8 mouse cellular contexts compared by ENCODE assay signal in the genomic region with DNA sequence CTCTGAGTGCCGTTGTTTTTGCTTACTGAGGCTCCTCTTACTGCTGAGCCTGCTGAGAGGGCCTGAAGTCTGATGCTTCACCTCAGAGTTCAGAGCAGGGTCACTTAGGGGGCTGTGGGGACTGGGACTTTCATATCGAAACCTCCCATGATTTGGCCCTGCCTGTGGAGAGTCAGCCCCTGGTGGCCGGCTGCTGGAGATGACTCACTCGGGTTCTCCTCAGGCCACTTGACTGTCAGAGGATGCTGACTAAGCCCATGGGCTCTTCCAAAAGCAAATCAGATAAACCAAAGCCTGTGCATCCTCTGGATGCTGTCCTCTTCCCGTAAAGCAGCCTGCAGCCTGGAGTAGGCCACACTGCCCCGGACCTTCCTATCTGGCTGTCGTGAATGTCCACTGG. TPM values are rescaled to one million over a fixed set of nuclear protein-coding genes. Genes with fewer than 3 reads are reported as not detected.
DNase-seq lines count a peak whose midpoint lies in the region; ATAC-seq and TF ChIP-seq lines count a peak whose summit lies in the region.

No protein-coding gene starts in this region.

- no peaks in the 10 kb centered on the region for H3K36me3 ChIP-seq in embryonic facial prominence, embryonic 13.5 days
- no peaks in the 10 kb centered on the region for H3K36me3 ChIP-seq in embryonic facial prominence, embryonic 10.5 days (replicated peaks)
- peaks cover 5% of the 10 kb centered on the region; the same call in 1 of the 2 replicates for H3K36me3 ChIP-seq in heart, postnatal 0 days (replicated peaks; ENCODE audit: control insufficient read depth, insufficient read depth, low read length)
- H3K36me3 ChIP-seq in forebrain, embryonic 10.5 days (replicated peaks) = no peaks in the 10 kb centered on the region
- no peaks in the 10 kb centered on the region for H3K36me3 ChIP-seq in midbrain, embryonic 14.5 days (ENCODE audit: control insufficient read depth, insufficient read depth, low read length)

- no peaks in the 10 kb centered on the region for H3K27me3 ChIP-seq in embryonic facial prominence, embryonic 13.5 days
- no peaks in the 10 kb centered on the region for H3K27me3 ChIP-seq in embryonic facial prominence, embryonic 10.5 days (replicated peaks; ENCODE audit: low read depth, poor library complexity, severe bottlenecking)
- no peaks in the 10 kb centered on the region for H3K27me3 ChIP-seq in heart, postnatal 0 days (ENCODE audit: control insufficient read depth, insufficient read depth, low read length)
- no peaks in the 10 kb centered on the region for H3K27me3 ChIP-seq in forebrain, embryonic 10.5 days (ENCODE audit: poor library complexity, severe bottlenecking)
- no peaks in the 10 kb centered on the region for H3K27me3 ChIP-seq in midbrain, embryonic 14.5 days (ENCODE audit: control insufficient read depth, insufficient read depth, low read length)

- DNase-seq in embryonic facial prominence, embryonic 10.5 days (ENCODE audit: low spot score) = no peak
- DNase-seq in urinary bladder, postnatal 36 days (ENCODE audit: low spot score in 2 of 2) = peak; percentile 23 to 52
- DNase-seq in urinary bladder, postnatal 10 days (ENCODE audit: low spot score) = no peak
- DNase-seq in heart, postnatal 0 days (ENCODE audit: low spot score) = peak; percentile 27
- no peak for DNase-seq in forebrain, embryonic 10.5 days (ENCODE audit: extremely low spot score, low spot score)
- DNase-seq in thymus, postnatal 14 days = no peak
- DNase-seq in midbrain, embryonic 14.5 days = no peak

- peaks cover 51% of the 10 kb centered on the region for H3K4me1 ChIP-seq in embryonic facial prominence, embryonic 13.5 days
- peaks cover 43% of the 10 kb centered on the region for H3K4me1 ChIP-seq in embryonic facial prominence, embryonic 10.5 days
- peaks cover 29% of the 10 kb centered on the region for H3K4me1 ChIP-seq in heart, postnatal 0 days (ENCODE audit: control insufficient read depth, insufficient read depth)
- peaks cover 29% of the 10 kb centered on the region for H3K4me1 ChIP-seq in forebrain, embryonic 10.5 days
- no peaks in the 10 kb centered on the region for H3K4me1 ChIP-seq in midbrain, embryonic 14.5 days (ENCODE audit: control insufficient read depth, insufficient read depth, low read length)

- no peak for TF ChIP-seq EP300 in heart, postnatal 0 days (IDR thresholded peaks at IDR 0.05; ENCODE audit: low read depth)

- no peak for ATAC-seq in embryonic facial prominence, embryonic 13.5 days (ENCODE audit: insufficient number of reproducible peaks, insufficient read depth, low FRiP score, low TSS enrichment, low read depth)
- ATAC-seq in heart, postnatal 0 days (ENCODE audit: insufficient read depth, low read depth) = no peak
- ATAC-seq in midbrain, embryonic 14.5 days (ENCODE audit: low FRiP score, low TSS enrichment) = no peak

- peak; percentile 37; the same call in 1 of the 2 replicates for TF ChIP-seq CTCF in heart, postnatal 0 days (IDR thresholded peaks at IDR 0.05; ENCODE audit: low read depth)

- H3K4me2 ChIP-seq in embryonic facial prominence, embryonic 13.5 days = no peak overlapping the region
- H3K4me2 ChIP-seq in heart, postnatal 0 days (ENCODE audit: low read depth, low read length) = no peak overlapping the region
- H3K4me2 ChIP-seq in midbrain, embryonic 14.5 days (ENCODE audit: low read length) = no peak overlapping the region

- no peak overlapping the region for H3K9ac ChIP-seq in embryonic facial prominence, embryonic 13.5 days
- H3K9ac ChIP-seq in heart, postnatal 0 days (replicated peaks; ENCODE audit: low read depth, low read length) = no peak overlapping the region
- no peak overlapping the region for H3K9ac ChIP-seq in midbrain, embryonic 14.5 days (replicated peaks; ENCODE audit: low read length)

- H3K9me3 ChIP-seq in embryonic facial prominence, embryonic 13.5 days = no peaks in the 10 kb centered on the region
- H3K9me3 ChIP-seq in embryonic facial prominence, embryonic 10.5 days = no peaks in the 10 kb centered on the region
- no peaks in the 10 kb centered on the region for H3K9me3 ChIP-seq in heart, postnatal 0 days (replicated peaks; ENCODE audit: control insufficient read depth, low read length)
- no peaks in the 10 kb centered on the region for H3K9me3 ChIP-seq in forebrain, embryonic 10.5 days
- no peaks in the 10 kb centered on the region for H3K9me3 ChIP-seq in midbrain, embryonic 14.5 days (ENCODE audit: control insufficient read depth, low read length)

- H3K27ac ChIP-seq in embryonic facial prominence, embryonic 13.5 days = 0 out of 2 replicates have a peak overlapping the region, but pooled peaks have one; percentile 28
- no peak overlapping the region; the same call in 1 of the 2 replicates for H3K27ac ChIP-seq in embryonic facial prominence, embryonic 10.5 days (replicated peaks)
- peak overlapping the region; percentile 11; the same call in 1 of the 2 replicates for H3K27ac ChIP-seq in heart, postnatal 0 days (ENCODE audit: low read depth)
- no peak overlapping the region for H3K27ac ChIP-seq in forebrain, embryonic 10.5 days
- no peak overlapping the region for H3K27ac ChIP-seq in midbrain, embryonic 14.5 days (replicated peaks; ENCODE audit: low read depth, low read length)

- no peak overlapping the region for H3K4me3 ChIP-seq in embryonic facial prominence, embryonic 13.5 days
- no peak overlapping the region for H3K4me3 ChIP-seq in embryonic facial prominence, embryonic 10.5 days
- H3K4me3 ChIP-seq in heart, postnatal 0 days (ENCODE audit: low read depth, low read length) = no peak overlapping the region
- H3K4me3 ChIP-seq in forebrain, embryonic 10.5 days = no peak overlapping the region
- no peak overlapping the region for H3K4me3 ChIP-seq in midbrain, embryonic 14.5 days (replicated peaks; ENCODE audit: low read depth, low read length)

- WGBS in embryonic facial prominence, embryonic 13.5 days = 72% methylated on average over 7 of the region's 7 CpGs
- 65% methylated on average over 7 of the region's 7 CpGs for WGBS in embryonic facial prominence, embryonic 10.5 days
- 33% methylated on average over 7 of the region's 7 CpGs for WGBS in heart, postnatal 0 days
- 79% methylated on average over 7 of the region's 7 CpGs for WGBS in forebrain, embryonic 10.5 days
- WGBS in midbrain, embryonic 14.5 days = 80% methylated on average over 7 of the region's 7 CpGs

RNA-seq across cellular contexts. Expression of a gene that starts 32.6 kb away (rescaled TPM):
- polyA plus RNA-seq in embryonic facial prominence, embryonic 13.5 days (2015; fragmentation: Nextera tagmentation; extraction: Ambion mirVana) = 29.9 and 33.7 TPM in 2 replicates
- polyA plus RNA-seq in embryonic facial prominence, embryonic 10.5 days (2016; fragmentation: Nextera tagmentation; extraction: Ambion mirVana) = 3.2 and 3.3 TPM in 2 replicates
- total RNA-seq in heart, postnatal 0 days (2014; rRNA removed; ENCODE audit: low replicate concordance) = 79.7 and 97.9 TPM in 2 replicates
- polyA plus RNA-seq in heart, postnatal 0 days (2015; fragmentation: Nextera tagmentation; extraction: Ambion mirVana) = 86.1 and 95.2 TPM in 2 replicates
- polyA plus RNA-seq in forebrain, embryonic 10.5 days (2016; fragmentation: Nextera tagmentation; extraction: Ambion mirVana) = 1.4 and 2.1 TPM in 2 replicates
- polyA plus RNA-seq in midbrain, embryonic 14.5 days (2014; fragmentation: Nextera tagmentation; extraction: Ambion mirVana) = 6.9 and 12.7 TPM in 2 replicates

Comparison
In these comparisons a context has a peak if more than half of its experiments do, and no peak if none do; other contexts are left out.
1. H3K27ac ChIP-seq: peak in embryonic facial prominence, embryonic 13.5 days (single experiment) and heart, postnatal 0 days (single experiment); none in embryonic facial prominence, embryonic 10.5 days (single experiment), forebrain, embryonic 10.5 days (single experiment) and midbrain, embryonic 14.5 days (single experiment).
2. DNase-seq: peak in urinary bladder, postnatal 36 days (2 of 2) and heart, postnatal 0 days (single experiment); none in embryonic facial prominence, embryonic 10.5 days (single experiment), urinary bladder, postnatal 10 days (single experiment), forebrain, embryonic 10.5 days (single experiment), thymus, postnatal 14 days (single experiment) and midbrain, embryonic 14.5 days (single experiment).